Mouse (Mus musculus): Measurements from ENCODE around the gene Tmem204. TPM values are rescaled to one million over a fixed set of nuclear protein-coding genes. Genes with fewer than 3 reads are reported as not detected.

Tmem204 gene
- total RNA-seq, 2 experiments from 2014 or later: not detected

DNA sequence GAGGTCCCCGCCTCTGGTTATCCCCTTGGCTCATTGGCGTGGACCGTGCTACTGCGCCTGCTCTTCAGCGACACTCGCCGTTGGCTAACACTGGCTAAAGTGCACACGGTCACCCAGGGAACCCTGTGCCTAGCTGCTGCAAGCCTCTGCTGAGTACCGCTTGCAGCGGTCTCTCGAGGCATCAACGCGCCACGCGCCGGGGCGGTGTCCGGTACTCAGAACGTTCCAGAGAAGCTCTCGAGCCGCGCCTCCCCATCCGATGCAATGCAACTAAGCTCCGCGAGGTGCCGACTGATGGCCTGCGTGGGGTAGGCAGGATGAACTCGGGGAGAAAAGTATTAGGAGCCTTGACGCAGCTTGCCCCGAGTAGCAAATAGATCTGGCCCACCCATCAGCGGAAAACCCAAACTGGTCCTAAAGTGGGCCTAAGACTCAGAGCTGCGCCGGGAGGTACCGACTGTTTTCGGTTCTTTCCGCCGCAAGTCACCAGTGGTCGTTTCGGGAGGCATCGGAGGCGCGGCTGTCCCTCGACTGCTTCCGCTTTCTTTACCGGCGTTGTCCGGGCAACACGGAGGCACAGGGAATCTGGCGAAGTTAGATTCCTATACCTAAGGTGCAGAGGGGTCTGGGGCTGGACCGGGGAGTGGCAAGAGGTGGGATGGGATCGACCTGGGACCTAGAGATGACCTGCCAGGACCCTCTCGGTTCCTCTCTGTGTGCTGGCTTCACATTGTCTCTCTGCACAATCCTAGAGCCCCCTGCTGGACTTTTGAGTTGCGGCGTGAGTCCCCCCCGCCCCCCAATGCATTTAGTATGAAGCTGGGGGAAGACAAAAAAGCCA, 66.9 kb downstream of the Tmem204 start:
- ATAC-seq (replicated peaks; ENCODE audit: poor library complexity): peak; percentile 56

DNA sequence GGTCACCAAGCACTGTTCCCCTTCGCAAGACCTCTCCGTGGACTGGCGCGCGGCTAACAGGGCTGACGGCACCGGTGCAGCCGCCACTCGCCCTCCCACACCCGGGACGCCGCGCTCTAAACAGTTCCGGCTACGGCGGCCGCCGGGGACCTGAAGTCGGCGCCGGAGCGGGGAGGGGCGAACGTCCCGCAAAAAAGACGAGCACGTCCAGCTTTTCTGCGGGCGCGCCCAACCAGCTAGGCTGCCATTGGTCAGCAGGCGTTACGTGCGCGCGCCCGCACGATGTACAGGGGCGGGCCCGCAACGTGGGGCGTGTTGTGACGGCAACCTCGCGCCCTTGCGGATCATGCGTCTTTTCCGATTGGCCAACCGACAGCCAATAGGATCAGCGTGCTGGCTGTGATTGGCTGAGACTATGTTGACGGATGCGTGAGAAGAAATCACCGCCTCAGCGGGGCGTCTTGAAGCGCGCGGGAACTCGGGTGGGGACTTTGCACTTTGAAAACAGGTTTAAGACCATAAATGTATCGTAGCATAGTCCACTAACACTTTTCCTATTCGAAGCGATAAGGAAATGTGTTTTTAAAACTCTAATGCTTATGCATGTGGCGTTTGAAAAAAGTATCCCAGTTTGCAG, 67.6 kb downstream of the Tmem204 start, which contains the start of the genes Cramp1l and Ift140:
Gene Cramp1l (minus strand): TSS at position 134 of the 637 bp plus-strand sequence.
Gene Ift140 (plus strand): TSS at position 431 of the 637 bp plus-strand sequence.
- peak; percentile 87 for ATAC-seq (replicated peaks; ENCODE audit: poor library complexity)

DNA sequence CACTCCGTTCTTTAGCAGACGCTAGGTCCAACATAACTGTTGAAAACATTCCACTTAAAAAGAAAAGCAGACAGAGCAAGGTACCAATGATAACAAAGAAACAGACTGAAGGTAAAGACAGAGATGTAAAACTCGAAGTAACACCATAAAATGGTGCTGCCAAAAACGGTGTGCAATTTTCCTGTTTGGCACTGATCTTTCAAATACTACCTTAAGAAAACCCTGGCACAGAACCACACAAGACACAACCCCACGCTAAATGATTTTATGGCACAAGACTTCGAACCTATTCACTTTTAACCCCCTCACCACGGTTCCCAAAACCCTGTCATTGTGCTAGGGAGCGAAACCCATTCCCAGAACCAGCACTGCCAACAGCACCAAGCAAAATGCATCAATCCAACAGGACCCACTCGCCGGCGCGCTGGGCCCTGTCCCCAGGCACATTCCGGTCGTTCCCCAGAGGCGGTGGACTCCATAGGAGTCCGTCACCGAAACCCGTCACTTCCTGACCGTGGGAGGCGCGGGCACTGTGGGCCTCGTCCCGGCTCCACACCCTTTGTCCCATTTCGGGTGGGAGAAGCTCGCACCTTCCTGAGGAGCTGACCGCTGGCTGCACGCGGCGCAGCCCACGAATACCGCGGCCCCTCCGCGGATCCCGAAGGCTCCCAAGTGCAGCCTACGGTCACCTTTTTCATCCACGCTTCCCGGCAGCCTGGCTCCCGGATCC, 68.4 kb downstream of the Tmem204 start:
- no peak for ATAC-seq (replicated peaks; ENCODE audit: poor library complexity)

DNA sequence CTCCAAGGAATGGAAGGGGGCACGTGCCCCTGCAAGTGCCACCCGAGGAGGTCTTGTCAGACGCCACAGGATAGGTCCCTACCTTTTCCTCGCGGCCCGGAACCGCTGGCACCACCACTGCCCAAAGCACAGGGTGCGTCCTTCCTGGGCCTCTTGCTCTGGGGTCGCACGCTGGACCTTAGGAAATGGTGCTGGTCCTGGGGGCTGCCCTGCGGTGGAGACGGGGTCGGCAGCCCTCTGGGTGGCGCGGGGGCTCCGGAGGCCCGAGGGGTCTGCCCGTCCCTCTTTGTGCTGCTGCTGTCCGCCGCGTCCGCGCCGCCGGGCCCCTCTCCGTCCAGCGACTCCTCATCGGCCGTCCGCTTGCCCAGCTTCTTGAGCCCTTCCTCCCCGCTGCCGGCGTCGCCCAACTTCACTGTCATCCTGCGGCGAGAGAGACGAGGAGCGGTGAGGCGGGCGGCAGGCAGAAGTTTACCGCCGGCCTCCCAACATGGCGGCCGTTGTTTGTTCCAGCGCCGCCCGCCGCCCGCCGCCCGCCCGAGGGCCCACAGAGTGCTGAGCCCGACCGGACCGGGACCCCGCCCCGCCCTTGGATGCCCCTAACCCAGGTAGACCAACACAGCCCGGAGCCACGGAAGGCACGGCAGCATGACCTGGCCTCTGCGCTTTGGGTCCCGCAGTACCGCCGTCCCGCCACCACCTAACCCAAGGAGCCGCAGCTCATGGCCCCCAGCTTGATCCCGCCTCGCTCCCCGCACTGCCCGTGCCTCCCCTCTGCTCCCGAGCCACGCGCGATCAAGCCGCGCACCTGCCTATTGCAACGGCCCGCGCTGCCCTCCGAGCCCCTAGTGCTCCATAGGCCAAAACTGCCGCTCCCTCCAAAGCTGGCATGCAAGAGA, 69.5 kb downstream of the Tmem204 start:
- ATAC-seq (replicated peaks; ENCODE audit: poor library complexity): peak; percentile 16

Other genes starting within 250 kb of the Tmem204 start
- 31.4 and 34.4 TPM in 2 replicates for gene Hagh, start 243.4 kb downstream of the Tmem204 start, total RNA-seq (2015)
- 36.0 TPM in 2 replicates for gene Hagh, start 243.4 kb downstream of the Tmem204 start, total RNA-seq (2017)
- 10.5 and 11.3 TPM in 2 replicates for gene Fahd1, start 233.2 kb downstream of the Tmem204 start, total RNA-seq (2015)
- gene Fahd1, start 233.2 kb downstream of the Tmem204 start, total RNA-seq (2017): 17.0 and 18.9 TPM in 2 replicates
- gene Igfals, start 217.6 kb downstream of the Tmem204 start, total RNA-seq (2015): not detected in 2 replicates
- gene Igfals, start 217.6 kb downstream of the Tmem204 start, total RNA-seq (2017): not detected in 2 replicates
- gene Nubp2, start 197.2 kb downstream of the Tmem204 start, total RNA-seq (2015): 103 and 114 TPM in 2 replicates
- 50.4 and 57.8 TPM in 2 replicates for gene Nubp2, start 197.2 kb downstream of the Tmem204 start, total RNA-seq (2017)
- 14.6 and 17.9 TPM in 2 replicates for gene Spsb3, start 196.9 kb downstream of the Tmem204 start, total RNA-seq (2015)
- gene Spsb3, start 196.9 kb downstream of the Tmem204 start, total RNA-seq (2017): 13.9 and 15.3 TPM in 2 replicates
- gene Eme2, start 188.5 kb downstream of the Tmem204 start, total RNA-seq (2015): 3.2 and 6.9 TPM in 2 replicates
- gene Eme2, start 188.5 kb downstream of the Tmem204 start, total RNA-seq (2017): 9.1 and 18.6 TPM in 2 replicates
- 54.2 and 59.2 TPM in 2 replicates for gene Mrps34, start 188.5 kb downstream of the Tmem204 start, total RNA-seq (2015)
- 31.9 and 35.5 TPM in 2 replicates for gene Mrps34, start 188.5 kb downstream of the Tmem204 start, total RNA-seq (2017)
- gene Nme3, start 187.1 kb downstream of the Tmem204 start, total RNA-seq (2015): 21.2 and 32.1 TPM in 2 replicates
- 17.0 and 26.5 TPM in 2 replicates for gene Nme3, start 187.1 kb downstream of the Tmem204 start, total RNA-seq (2017)
- 14.1 and 21.7 TPM in 2 replicates for gene Mapk8ip3, start 146.6 kb downstream of the Tmem204 start, total RNA-seq (2015)
- 25.2 and 29.3 TPM in 2 replicates for gene Mapk8ip3, start 146.6 kb downstream of the Tmem204 start, total RNA-seq (2017)
- gene Jpt2, start 122.9 kb downstream of the Tmem204 start, total RNA-seq (2015): 125 and 131 TPM in 2 replicates
- 114 and 116 TPM in 2 replicates for gene Jpt2, start 122.9 kb downstream of the Tmem204 start, total RNA-seq (2017)
- 21.4 and 21.9 TPM in 2 replicates for gene Cramp1l, start 67.8 kb downstream of the Tmem204 start, total RNA-seq (2015)
- 7.7 and 8.5 TPM in 2 replicates for gene Cramp1l, start 67.8 kb downstream of the Tmem204 start, total RNA-seq (2017)
- 8.0 and 11.0 TPM in 2 replicates for gene Ift140, start 67.5 kb downstream of the Tmem204 start, total RNA-seq (2015)
- 20.2 and 20.3 TPM in 2 replicates for gene Ift140, start 67.5 kb downstream of the Tmem204 start, total RNA-seq (2017)
- gene Telo2, start 32.4 kb upstream of the Tmem204 start, total RNA-seq (2015): 15.5 and 31.2 TPM in 2 replicates
- gene Telo2, start 32.4 kb upstream of the Tmem204 start, total RNA-seq (2017): 28.8 and 35.5 TPM in 2 replicates
- gene Ptx4, start 37.2 kb upstream of the Tmem204 start, total RNA-seq (2015): not detected in 2 replicates
- not detected in 2 replicates for gene Ptx4, start 37.2 kb upstream of the Tmem204 start, total RNA-seq (2017)
- gene Clcn7, start 49.8 kb upstream of the Tmem204 start, total RNA-seq (2015): 7.3 and 7.8 TPM in 2 replicates
- 8.1 and 9.6 TPM in 2 replicates for gene Clcn7, start 49.8 kb upstream of the Tmem204 start, total RNA-seq (2017)
- not detected in 2 replicates for gene Ccdc154, start 78.9 kb upstream of the Tmem204 start, total RNA-seq (2015)
- gene Ccdc154, start 78.9 kb upstream of the Tmem204 start, total RNA-seq (2017): 0.14 TPM in 1 of 2 replicates, not detected in the other
- not detected in 2 replicates for gene Gm38655, start 91.9 kb upstream of the Tmem204 start, total RNA-seq (2015)
- not detected in 2 replicates for gene Gm38655, start 91.9 kb upstream of the Tmem204 start, total RNA-seq (2017)
- 16.6 and 20.3 TPM in 2 replicates for gene BC003965, start 101.0 kb upstream of the Tmem204 start, total RNA-seq (2015)
- 7.0 and 11.5 TPM in 2 replicates for gene BC003965, start 101.0 kb upstream of the Tmem204 start, total RNA-seq (2017)
- gene Unkl, start 104.8 kb upstream of the Tmem204 start, total RNA-seq (2015): 6.1 and 6.2 TPM in 2 replicates
- gene Unkl, start 104.8 kb upstream of the Tmem204 start, total RNA-seq (2017): 7.7 and 8.2 TPM in 2 replicates
- gene Gnptg, start 156.5 kb upstream of the Tmem204 start, total RNA-seq (2015): 24.3 and 24.4 TPM in 2 replicates
- gene Gnptg, start 156.5 kb upstream of the Tmem204 start, total RNA-seq (2017): 17.2 and 20.8 TPM in 2 replicates
- gene Tsr3, start 156.6 kb upstream of the Tmem204 start, total RNA-seq (2015): 14.9 and 15.2 TPM in 2 replicates
- 28.1 and 30.7 TPM in 2 replicates for gene Tsr3, start 156.6 kb upstream of the Tmem204 start, total RNA-seq (2017)
- 1.2 and 3.8 TPM in 2 replicates for gene Baiap3, start 172.8 kb upstream of the Tmem204 start, total RNA-seq (2015)
- 3.7 and 6.1 TPM in 2 replicates for gene Baiap3, start 172.8 kb upstream of the Tmem204 start, total RNA-seq (2017)
- gene Ube2i, start 191.0 kb upstream of the Tmem204 start, total RNA-seq (2015): 355 and 376 TPM in 2 replicates
- 305 and 308 TPM in 2 replicates for gene Ube2i, start 191.0 kb upstream of the Tmem204 start, total RNA-seq (2017)
- gene Prss34, start 214.8 kb upstream of the Tmem204 start, total RNA-seq (2015): 18.7 and 31.2 TPM in 2 replicates
- gene Prss34, start 214.8 kb upstream of the Tmem204 start, total RNA-seq (2017): 4.5 and 23.9 TPM in 2 replicates
- not detected in 2 replicates for gene Prss28, start 225.1 kb upstream of the Tmem204 start, total RNA-seq (2015)
- gene Prss28, start 225.1 kb upstream of the Tmem204 start, total RNA-seq (2017): not detected in 2 replicates
- gene Prss29, start 235.1 kb upstream of the Tmem204 start, total RNA-seq (2015): not detected in 2 replicates
- not detected in 2 replicates for gene Prss29, start 235.1 kb upstream of the Tmem204 start, total RNA-seq (2017)

Measured in megakaryocyte progenitor cell, adult 5-6 weeks (primary cell).